Mouse (Mus musculus) ES-E14 (cell line): ENCODE data around the gene Rps27l.

Source experiments
- CHD2 ChIP-seq: IDR thresholded peaks from 2 replicates; pipeline ENCODE4 v1.6.1; 2014; ENCODE audit warnings: mild to moderate bottlenecking, low read depth, low read length, inconsistent platforms
- MAFK ChIP-seq: IDR thresholded peaks from 2 replicates; pipeline ENCODE4 v1.6.1; 2014; ENCODE audit warnings: mild to moderate bottlenecking, low read depth, low read length, inconsistent platforms; ENCODE audit not compliant: insufficient read depth

DNA sequence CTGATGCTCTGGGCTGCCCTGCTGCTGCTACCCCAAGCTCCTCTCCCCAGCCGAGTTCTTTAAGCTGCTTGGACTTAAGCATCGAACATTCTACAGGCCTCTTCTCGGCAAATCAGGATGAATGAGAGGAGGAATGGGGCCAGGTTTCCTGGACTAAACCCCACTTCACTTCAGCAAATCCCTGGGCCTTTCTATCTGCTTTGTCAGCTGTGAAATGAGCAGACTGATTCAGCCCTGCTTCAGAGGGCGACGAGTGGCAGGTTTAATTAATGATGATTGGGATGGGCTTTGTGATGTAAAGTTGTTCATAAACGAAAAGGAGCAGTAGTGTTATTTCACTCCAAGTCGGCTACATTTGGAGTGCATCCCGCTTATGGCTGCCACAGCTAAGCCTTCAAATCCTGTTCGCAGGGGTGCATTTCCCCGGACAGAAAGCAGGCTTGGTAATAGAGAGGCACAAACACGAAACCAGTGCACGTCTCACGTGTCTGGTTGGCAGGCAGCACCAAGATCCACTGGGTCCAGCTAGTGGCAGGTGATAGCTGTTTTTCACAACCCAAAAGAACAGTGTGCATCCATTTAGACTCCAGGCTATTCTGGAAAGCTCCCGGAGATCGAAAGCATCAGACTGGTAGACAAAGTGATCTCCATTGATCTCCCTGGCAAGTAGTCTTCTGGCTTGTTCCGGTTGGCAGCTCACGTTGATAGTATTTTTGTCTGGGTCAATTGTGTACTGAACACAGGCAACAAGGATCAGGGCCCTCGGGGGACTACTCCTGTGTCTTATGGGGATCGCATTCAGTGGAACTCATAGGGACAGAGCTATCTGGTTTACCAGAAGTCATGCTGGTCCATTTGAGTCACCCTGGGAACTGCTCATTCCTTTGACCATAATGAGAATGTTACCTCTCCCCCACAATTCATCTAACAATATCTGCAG is 11.7 kb upstream of the Rps27l start:
- TF ChIP-seq CHD2 = no peak
- TF ChIP-seq MAFK = no peak
